Mouse (Mus musculus): ENCODE measurements around the gene Mia2.
A peak's percentile ranks its signal among the peaks of the same experiment; 100 is the strongest.

Gene Mia2

GRCm38 (mm10) chr12:59093543-59093942 is 2.1 kb upstream of the Mia2 start:
- no peak for DNase-seq (ENCODE audit: low read depth in 2 of 2, low spot score in 2 of 2)

DNA sequence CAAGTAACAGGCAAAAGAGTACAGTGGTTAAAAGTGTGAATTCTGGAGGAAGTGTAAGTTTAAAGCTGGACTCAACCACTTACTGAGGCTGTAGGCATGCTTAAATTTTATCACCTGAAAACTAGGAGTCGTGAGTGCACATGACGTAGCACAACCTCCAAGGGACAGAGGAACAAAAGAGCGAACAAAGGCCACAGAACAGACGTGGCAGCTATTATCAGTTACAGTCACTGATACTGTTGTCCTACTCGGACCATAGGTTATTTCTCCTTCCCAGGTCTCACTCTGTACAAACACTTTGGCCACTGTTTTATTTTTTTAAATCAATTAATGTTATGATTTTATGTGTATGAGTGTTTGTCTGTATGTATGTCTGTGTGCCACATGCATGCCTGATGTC is 9.2 kb downstream of the Mia2 start:
- DNase-seq (ENCODE audit: low read depth in 2 of 2, low spot score in 2 of 2), result no peak

DNA sequence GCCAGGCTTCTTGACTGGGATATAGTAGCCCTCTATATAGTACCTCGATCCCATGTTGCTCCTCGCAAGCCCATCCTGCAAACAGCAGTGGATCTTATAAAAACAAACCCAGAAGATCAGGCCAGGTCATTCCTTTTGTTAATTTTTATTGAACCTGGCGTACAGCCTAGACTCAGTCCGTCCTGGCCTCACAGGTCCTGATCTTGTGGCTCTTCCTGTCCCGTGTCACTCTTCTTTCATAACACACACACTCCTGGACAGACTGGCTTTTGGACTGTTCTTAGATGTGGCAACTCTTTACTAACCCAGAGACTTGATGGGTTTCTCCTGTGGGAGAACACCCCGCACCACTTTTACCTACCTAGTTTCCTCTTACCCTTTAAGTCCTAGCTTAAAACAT is 10.3 kb downstream of the Mia2 start:
- DNase-seq (ENCODE audit: low read depth in 2 of 2, low spot score in 2 of 2), result no peak

DNA sequence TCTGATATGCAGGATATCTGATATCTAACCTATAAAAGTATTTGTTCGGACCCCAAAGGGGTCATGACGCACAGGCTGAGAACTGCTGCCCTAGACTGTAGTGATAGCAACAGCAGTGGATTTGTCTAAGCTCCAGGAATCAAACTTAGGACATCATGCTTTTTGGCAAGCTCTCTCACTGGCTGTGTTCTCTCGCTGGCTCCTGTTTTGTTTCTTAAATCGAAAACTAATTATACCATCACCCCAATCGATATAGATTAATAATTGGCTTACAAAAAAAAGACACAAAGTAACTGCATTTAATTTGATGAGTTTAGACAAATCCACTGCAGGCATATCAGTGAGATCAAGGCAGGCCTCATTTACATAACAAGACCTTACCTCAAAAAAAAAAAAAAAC is 10.9 kb downstream of the Mia2 start:
- DNase-seq (ENCODE audit: low read depth in 2 of 2, low spot score in 2 of 2), result no peak

DNA sequence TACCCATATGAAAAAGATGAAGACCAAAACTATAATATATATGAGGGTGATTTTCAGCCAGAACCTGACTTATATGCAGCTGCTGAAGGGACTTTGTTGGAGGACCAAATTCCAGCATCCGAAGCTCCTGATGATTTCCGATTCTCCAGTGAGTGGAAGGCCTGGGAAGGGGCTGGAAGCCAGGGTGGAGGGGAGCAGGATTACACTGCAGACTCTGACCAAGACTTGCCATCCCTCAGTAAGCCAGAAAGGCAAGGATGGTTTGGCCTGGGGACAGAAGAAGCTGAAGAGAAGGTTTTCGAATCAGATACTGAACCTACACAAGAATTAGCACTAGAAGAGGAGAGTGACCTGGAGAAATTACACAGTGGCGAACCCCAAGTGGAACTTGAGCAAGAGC is 12.3 kb downstream of the Mia2 start:
- no peak for DNase-seq (ENCODE audit: low read depth in 2 of 2, low spot score in 2 of 2)

- DNase-seq (ENCODE audit: low read depth in 2 of 2, low spot score in 2 of 2), result no peak
Measured at GRCm38 (mm10) chr12:59117184-59117583, 21.6 kb downstream of the Mia2 start.

DNA sequence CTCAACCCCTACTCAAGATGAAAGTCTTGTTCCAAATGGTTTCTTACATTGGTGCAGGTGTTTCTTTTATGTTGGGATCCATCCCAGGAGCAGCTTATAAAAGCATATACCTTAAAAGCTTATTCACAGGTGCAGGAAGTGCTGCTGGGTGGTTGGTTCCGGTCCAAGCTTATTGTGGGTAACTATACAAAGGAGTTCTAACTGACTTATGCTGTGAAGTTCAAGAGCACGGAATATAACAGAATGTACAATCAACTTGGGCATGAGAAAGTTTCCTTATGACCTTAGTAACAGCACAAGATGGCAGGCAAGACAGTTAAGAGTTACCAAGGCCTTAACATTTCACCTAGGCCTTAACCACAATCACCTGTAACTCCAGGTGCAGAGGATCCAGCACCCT is 29.8 kb downstream of the Mia2 start:
- no peak for DNase-seq (ENCODE audit: low read depth in 2 of 2, low spot score in 2 of 2)

DNA sequence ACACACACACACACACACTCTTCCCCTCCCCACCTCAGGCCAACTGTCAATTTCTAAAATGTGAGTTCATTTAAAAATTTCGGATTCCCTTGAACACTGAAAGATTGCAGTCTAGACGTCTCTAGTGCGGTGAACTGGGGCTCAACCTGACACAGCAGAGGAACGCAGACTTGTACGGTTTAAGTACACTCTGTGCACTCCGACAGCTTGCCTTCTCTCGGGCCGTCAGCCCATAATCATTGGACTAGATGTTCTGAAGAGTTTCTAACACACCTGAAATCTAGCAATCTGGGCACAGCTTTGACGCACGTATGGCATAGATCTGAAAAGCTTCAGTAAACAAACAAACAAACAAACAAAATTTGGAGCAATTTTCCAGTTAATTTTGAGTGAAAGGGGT is 32.9 kb downstream of the Mia2 start:
- DNase-seq (ENCODE audit: low read depth in 2 of 2, low spot score in 2 of 2), result no peak

DNA sequence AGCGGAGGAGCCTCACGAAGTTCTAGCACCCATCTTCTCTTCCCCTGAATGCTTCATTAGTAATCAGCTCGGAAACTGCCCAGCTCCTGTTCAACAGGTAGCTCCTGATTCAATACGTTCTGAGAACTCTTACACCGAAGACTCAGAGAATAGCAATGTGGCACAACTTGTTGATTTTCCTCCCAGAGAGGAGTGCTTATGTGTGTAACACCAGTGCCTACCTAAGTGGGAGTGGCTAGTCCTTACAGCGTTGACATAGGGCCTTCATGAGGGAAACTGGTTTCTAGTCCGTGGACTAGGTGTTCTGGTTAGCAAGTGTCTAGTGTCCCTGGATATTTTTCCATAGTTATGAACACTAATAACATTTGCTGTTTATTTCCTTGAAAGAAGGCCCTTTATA is 33.4 kb downstream of the Mia2 start:
- DNase-seq (ENCODE audit: low read depth in 2 of 2, low spot score in 2 of 2), result no peak

DNA sequence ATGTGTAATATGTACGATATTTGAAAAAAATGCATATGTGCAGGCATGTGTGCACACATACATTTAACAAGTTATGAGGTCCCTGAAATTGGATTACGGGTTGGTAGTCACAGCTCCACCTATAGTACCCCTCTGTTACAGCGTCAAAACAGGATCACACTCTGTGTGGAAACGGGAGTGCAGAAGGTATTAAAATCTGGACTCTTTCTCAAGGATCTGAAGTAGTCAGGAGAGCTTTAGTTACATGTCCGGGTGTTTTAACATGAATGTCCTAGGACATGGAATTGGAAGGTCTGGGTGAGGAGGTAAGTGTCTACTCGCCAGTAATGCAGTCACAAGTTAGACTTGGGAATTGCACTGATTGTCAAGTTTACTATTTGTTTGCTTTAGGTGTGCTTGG is 34.0 kb downstream of the Mia2 start:
- DNase-seq (ENCODE audit: low read depth in 2 of 2, low spot score in 2 of 2), result no peak

- DNase-seq (ENCODE audit: low read depth in 2 of 2, low spot score in 2 of 2), result no peak
Measured at GRCm38 (mm10) chr12:59130249-59130648, 34.6 kb downstream of the Mia2 start.

DNA sequence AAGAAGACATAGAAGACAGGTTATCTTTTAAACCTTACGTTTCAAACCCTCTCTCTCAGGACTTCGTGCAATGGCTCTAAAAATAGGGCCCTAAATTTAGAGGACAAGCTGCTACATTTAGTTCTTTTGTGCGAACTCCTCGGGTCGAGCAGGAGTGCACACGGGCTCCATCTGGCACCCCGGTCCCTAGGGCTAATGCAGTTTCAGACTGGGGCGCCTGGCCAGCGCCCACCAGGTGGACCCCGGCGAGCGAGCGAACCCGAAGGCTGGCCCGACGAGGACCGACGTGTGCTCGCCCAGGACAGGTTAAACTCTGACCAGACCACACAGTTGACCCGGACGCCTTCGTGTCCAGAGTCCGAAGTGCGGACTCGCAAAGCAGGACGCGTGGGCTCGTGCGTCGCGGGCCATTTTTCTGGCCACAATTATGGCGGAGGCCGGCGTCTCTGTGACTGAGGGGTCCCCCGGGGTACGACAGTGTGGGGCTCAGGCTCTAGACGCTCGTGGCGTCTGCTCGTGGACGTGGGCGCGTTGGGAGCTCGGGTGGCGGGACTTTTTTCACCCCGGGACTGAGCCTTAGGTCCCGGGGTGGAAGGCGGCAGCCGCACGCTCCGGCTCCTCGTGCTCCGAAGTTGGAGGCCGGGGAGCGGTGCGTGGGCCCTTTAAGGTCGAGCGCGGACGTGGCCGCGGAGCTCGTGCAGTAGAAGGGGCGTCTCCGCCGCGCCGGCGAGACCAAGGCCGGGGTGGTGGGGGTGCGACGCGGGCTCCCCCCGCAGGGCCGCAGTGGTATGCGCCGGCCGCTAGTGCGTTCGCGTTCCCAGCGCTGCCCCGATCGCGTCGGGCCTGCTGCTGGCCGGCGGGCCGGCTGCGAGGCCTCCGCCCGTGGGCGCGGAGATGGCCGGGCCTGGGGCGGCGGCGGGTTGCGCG is 35.3 kb downstream of the Mia2 start:
- DNase-seq (ENCODE audit: low read depth in 2 of 2, low spot score in 2 of 2), result peak; percentile 93 to 95

GRCm38 (mm10) chr12:59131578-59131946 is 36.0 kb downstream of the Mia2 start:
- DNase-seq (ENCODE audit: low read depth in 2 of 2, low spot score in 2 of 2), result no peak

- no peak for DNase-seq (ENCODE audit: low read depth in 2 of 2, low spot score in 2 of 2)
Measured at GRCm38 (mm10) chr12:59132462-59132861, 36.9 kb downstream of the Mia2 start.

GRCm38 (mm10) chr12:59132940-59133339 is 37.3 kb downstream of the Mia2 start:
- DNase-seq (ENCODE audit: low read depth in 2 of 2, low spot score in 2 of 2), result no peak

DNA sequence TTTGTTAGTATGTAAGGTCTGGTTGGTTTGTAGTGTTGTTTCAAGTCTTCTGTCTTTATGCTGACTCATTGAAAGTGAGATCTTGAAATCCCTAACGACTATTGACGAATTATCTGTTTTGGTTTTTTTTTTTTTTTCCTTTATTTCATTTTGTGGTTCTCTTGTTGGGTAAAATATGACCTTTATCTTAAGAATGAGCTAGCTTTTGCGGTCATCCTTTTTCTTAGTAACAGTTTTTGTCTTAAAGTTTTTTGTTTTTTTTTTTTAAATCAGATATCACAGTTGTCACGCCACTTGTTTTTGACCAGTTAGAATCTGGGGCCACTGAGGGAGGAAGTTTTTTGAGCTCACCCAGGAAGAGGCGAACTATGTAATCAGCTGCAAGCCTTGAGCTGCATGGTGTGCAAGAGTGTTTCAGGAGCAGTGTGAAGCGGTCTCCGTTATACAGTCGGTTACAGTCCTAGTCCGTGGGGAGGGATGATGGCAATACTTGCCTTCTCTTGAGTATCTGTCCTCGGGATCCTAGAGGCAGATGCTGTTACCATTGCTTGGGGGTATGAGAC is 37.9 kb downstream of the Mia2 start:
- no peak for DNase-seq (ENCODE audit: low read depth in 2 of 2, low spot score in 2 of 2)

- DNase-seq (ENCODE audit: low read depth in 2 of 2, low spot score in 2 of 2), result no peak
Measured at GRCm38 (mm10) chr12:59135096-59135495, 39.5 kb downstream of the Mia2 start.

GRCm38 (mm10) chr12:59135533-59136300 is 40.1 kb downstream of the Mia2 start:
- no peak for DNase-seq (ENCODE audit: low read depth in 2 of 2, low spot score in 2 of 2)

DNA sequence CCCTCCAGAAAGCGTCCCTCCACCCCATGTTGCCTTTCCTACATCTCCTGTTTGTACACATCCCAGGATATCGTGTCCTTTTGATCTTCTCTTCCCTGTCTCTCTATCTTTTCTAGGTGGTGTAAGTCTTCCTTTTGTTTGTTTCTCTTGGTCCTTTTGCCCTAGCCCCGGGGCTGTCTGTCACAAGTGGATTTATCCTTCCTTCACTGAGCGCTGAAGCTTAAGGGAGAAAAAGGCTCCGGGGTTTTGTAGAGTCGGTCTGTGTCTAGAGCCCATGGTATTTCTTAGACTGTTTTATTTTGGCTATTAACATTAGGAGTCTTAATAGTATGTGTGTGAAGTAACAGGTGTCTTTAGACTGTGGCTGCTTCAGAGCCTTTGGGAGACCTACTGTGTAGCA is 41.4 kb downstream of the Mia2 start:
- no peak for DNase-seq (ENCODE audit: low read depth in 2 of 2, low spot score in 2 of 2)

- DNase-seq (ENCODE audit: low read depth in 2 of 2, low spot score in 2 of 2), result no peak
Measured at GRCm38 (mm10) chr12:59139372-59139771, 43.8 kb downstream of the Mia2 start.

DNA sequence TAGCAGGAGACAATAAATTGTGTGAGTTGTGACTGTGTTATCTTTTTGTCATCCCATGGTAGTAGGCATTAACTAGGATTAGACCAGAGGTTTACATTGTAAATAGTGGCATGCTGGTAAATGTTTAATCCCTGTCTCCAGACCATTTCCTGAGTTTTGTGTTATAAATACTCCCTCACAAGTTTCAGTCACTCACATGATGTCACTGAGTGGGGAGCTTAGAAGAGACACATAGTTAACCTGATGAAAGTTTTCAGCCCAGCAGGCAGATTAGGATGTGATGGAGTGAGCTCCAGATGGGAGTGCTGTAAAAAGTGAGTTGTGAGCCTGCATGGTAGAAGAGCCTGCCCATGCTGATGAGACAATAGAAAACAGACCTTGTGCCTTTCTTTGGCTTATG is 49.5 kb downstream of the Mia2 start:
- no peak for DNase-seq (ENCODE audit: low read depth in 2 of 2, low spot score in 2 of 2)

DNA sequence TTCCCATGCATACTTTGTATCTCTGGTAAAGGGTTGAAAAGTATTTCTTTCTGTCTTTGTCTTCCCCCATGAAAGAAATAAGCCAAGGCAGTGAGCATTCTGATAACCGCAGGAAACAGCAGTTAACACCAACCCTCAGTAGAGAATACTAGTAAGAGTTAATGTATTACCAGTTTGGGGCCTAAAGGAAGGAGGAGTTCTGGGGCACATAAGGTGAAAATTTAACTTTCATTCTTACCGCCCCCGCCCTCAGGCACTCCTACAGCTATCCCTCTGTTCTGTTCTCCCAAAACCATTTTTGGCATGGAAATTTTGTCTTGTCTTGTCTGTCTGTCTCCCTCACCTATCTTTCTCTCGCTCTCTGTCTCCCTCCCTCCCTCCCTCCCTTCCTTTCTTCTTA is 54.1 kb downstream of the Mia2 start:
- no peak for DNase-seq (ENCODE audit: low read depth in 2 of 2, low spot score in 2 of 2)
